Mouse (Mus musculus) telencephalon, adult 2 months (tissue): ENCODE results near the gene Rnf20.

Source experiments
- DNase-seq: peaks from one replicate; pipeline ENCODE4 v3.0.0-alpha.2; 2011; ENCODE audit warnings: low read depth, low spot score

The Rnf20 gene

GRCm38 (mm10) chr4:49659421-49659820, 27.6 kb downstream of the Rnf20 start:
- DNase-seq = no peak

- no peak for DNase-seq
Observed at GRCm38 (mm10) chr4:49661664-49662063, 29.9 kb downstream of the Rnf20 start.

- DNase-seq = no peak
Observed at GRCm38 (mm10) chr4:49662231-49662630, 30.4 kb downstream of the Rnf20 start.

GRCm38 (mm10) chr4:49664850-49665249, 33.0 kb downstream of the Rnf20 start:
- no peak for DNase-seq

GRCm38 (mm10) chr4:49676071-49676470, 44.3 kb downstream of the Rnf20 start:
- no peak for DNase-seq

- no peak for DNase-seq
Observed at GRCm38 (mm10) chr4:49676790-49677189, 45.0 kb downstream of the Rnf20 start.

- DNase-seq = no peak
Observed at GRCm38 (mm10) chr4:49680171-49680875, 48.5 kb downstream of the Rnf20 start.

GRCm38 (mm10) chr4:49681812-49682211, 50.0 kb downstream of the Rnf20 start, which contains the start of gene Ppp3r2:
Gene Ppp3r2 (minus strand): TSS chr4:49682024.
- no peak for DNase-seq

GRCm38 (mm10) chr4:49688594-49689288, 56.9 kb downstream of the Rnf20 start:
- DNase-seq = peak; percentile 64

- no peak for DNase-seq
Observed at GRCm38 (mm10) chr4:49691405-49692194, 59.8 kb downstream of the Rnf20 start.
